Mouse (Mus musculus): Measurements from ENCODE around the gene Adamtsl1.

Gene Adamtsl1

GRCm38 (mm10) chr4:85672290-85672689 lies 158.3 kb downstream of the Adamtsl1 start:
- no peak for DNase-seq (ENCODE audit: low spot score)

GRCm38 (mm10) chr4:85677621-85678020 lies 163.6 kb downstream of the Adamtsl1 start:
- DNase-seq (ENCODE audit: low spot score) = no peak

- DNase-seq (ENCODE audit: low spot score) = no peak
Observed at GRCm38 (mm10) chr4:85686160-85686559, 172.2 kb downstream of the Adamtsl1 start.

GRCm38 (mm10) chr4:85695237-85695636 lies 181.3 kb downstream of the Adamtsl1 start:
- DNase-seq (ENCODE audit: low spot score) = no peak

GRCm38 (mm10) chr4:85707352-85708057 lies 193.5 kb downstream of the Adamtsl1 start:
- DNase-seq (ENCODE audit: low spot score) = no peak

GRCm38 (mm10) chr4:85709636-85710035 lies 195.7 kb downstream of the Adamtsl1 start:
- DNase-seq (ENCODE audit: low spot score) = no peak

GRCm38 (mm10) chr4:85724999-85725398 lies 211.0 kb downstream of the Adamtsl1 start:
- DNase-seq (ENCODE audit: low spot score) = no peak

- DNase-seq (ENCODE audit: low spot score) = no peak
Observed at GRCm38 (mm10) chr4:85727731-85728130, 213.8 kb downstream of the Adamtsl1 start.

GRCm38 (mm10) chr4:85728416-85728815 lies 214.4 kb downstream of the Adamtsl1 start:
- DNase-seq (ENCODE audit: low spot score) = no peak

- no peak for DNase-seq (ENCODE audit: low spot score)
Observed at GRCm38 (mm10) chr4:85740478-85740877, 226.5 kb downstream of the Adamtsl1 start.

- DNase-seq (ENCODE audit: low spot score) = no peak
Observed at GRCm38 (mm10) chr4:85741825-85742391, 227.9 kb downstream of the Adamtsl1 start.

GRCm38 (mm10) chr4:85743427-85743826 lies 229.5 kb downstream of the Adamtsl1 start:
- DNase-seq (ENCODE audit: low spot score) = no peak

- no peak for DNase-seq (ENCODE audit: low spot score)
Observed at GRCm38 (mm10) chr4:85762684-85763083, 248.7 kb downstream of the Adamtsl1 start.

GRCm38 (mm10) chr4:85763161-85764014 lies 249.4 kb downstream of the Adamtsl1 start:
- DNase-seq (ENCODE audit: low spot score) = no peak

GRCm38 (mm10) chr4:85764015-85764450 lies 250.1 kb downstream of the Adamtsl1 start:
- DNase-seq (ENCODE audit: low spot score) = no peak

- no peak for DNase-seq (ENCODE audit: low spot score)
Observed at GRCm38 (mm10) chr4:85764476-85764875, 250.5 kb downstream of the Adamtsl1 start.

- DNase-seq (ENCODE audit: low spot score) = no peak
Observed at GRCm38 (mm10) chr4:85767666-85768065, 253.7 kb downstream of the Adamtsl1 start.

- no peak for DNase-seq (ENCODE audit: low spot score)
Observed at GRCm38 (mm10) chr4:85768107-85768506, 254.1 kb downstream of the Adamtsl1 start.

- no peak for DNase-seq (ENCODE audit: low spot score)
Observed at GRCm38 (mm10) chr4:85782511-85782910, 268.5 kb downstream of the Adamtsl1 start.

GRCm38 (mm10) chr4:85783768-85784379 lies 269.9 kb downstream of the Adamtsl1 start:
- no peak for DNase-seq (ENCODE audit: low spot score)

GRCm38 (mm10) chr4:85784428-85784827 lies 270.5 kb downstream of the Adamtsl1 start:
- DNase-seq (ENCODE audit: low spot score) = no peak

- no peak for DNase-seq (ENCODE audit: low spot score)
Observed at GRCm38 (mm10) chr4:85790226-85790625, 276.3 kb downstream of the Adamtsl1 start.
